ENCODE assay signal across 10 mouse cellular contexts in genomic region chr2:26589284-26589683, GRCm38 (mm10). TPM values are rescaled to one million over a fixed set of nuclear protein-coding genes. Genes with fewer than 3 reads are reported as not detected.
DNase-seq lines count a peak whose midpoint lies in the region; ATAC-seq and TF ChIP-seq lines count a peak whose summit lies in the region.
"Had no signal": no experiment of that assay in that cellular context is flagged by ENCODE, and none has a peak within 500 bp of the region (broad histone marks: within the 10 kb centered on the region; RNA-seq: fewer than 3 reads in every experiment).

No protein-coding gene starts in this region.

- H3K4me2 ChIP-seq in heart, embryonic 14.5 days (ENCODE audit: low read length) = peak overlapping the region; percentile 78
- H3K4me2 ChIP-seq in lung, embryonic 14.5 days = peak overlapping the region; percentile 80
- 0 out of 2 replicates have a peak overlapping the region, but pooled peaks have one; percentile 85 for H3K4me2 ChIP-seq in intestine, embryonic 15.5 days (replicated peaks)

- H3K27me3 ChIP-seq in heart, embryonic 14.5 days (ENCODE audit: control insufficient read depth, insufficient read depth, low read length) = no peaks in the 10 kb centered on the region
- H3K27me3 ChIP-seq in lung, embryonic 14.5 days (ENCODE audit: insufficient read depth, low read length) = no peaks in the 10 kb centered on the region
- no peaks in the 10 kb centered on the region for H3K27me3 ChIP-seq in intestine, embryonic 15.5 days (replicated peaks)
- H3K27me3 ChIP-seq in small intestine, adult 2 months (ENCODE audit: control insufficient read depth, insufficient read depth, low read length) = no peaks in the 10 kb centered on the region; the same call in 1 of the 2 replicates

- TF ChIP-seq CTCF in lung, embryonic 14.5 days (IDR thresholded peaks at IDR 0.05; ENCODE audit: low read depth) = no peak
- TF ChIP-seq CTCF in small intestine, adult 2 months (IDR thresholded peaks at IDR 0.05; ENCODE audit: extremely low read depth, insufficient read length, insufficient replicate concordance, low read depth, low read length) = no peak

- H3K4me3 ChIP-seq in heart, embryonic 14.5 days (ENCODE audit: control insufficient read depth in 1 of 2, insufficient read depth in 1 of 2, low read depth in 1 of 2, low read length in 2 of 2) = peak overlapping the region; percentile 28 to 59; a peak in 2 of 4 replicates
- peak overlapping the region; percentile 65 for H3K4me3 ChIP-seq in lung, embryonic 14.5 days (ENCODE audit: low read depth, low read length)
- peak overlapping the region; percentile 2; the same call in 1 of the 2 replicates for H3K4me3 ChIP-seq in intestine, embryonic 15.5 days (replicated peaks)
- H3K4me3 ChIP-seq in small intestine, adult 2 months (ENCODE audit: low read depth, low read length) = peak overlapping the region; percentile 30

- intact Hi-C loops in heart, postnatal 25 days (cut with DNase I) = no loop called here

- TF ChIP-seq POLR2A in small intestine, adult 2 months (IDR thresholded peaks at IDR 0.05; ENCODE audit: low read depth, low read length) = no peak

- H3K9me3 ChIP-seq in heart, embryonic 14.5 days (ENCODE audit: control insufficient read depth, low read length) = no peaks in the 10 kb centered on the region
- H3K9me3 ChIP-seq in lung, embryonic 14.5 days (ENCODE audit: low read depth, low read length) = no peaks in the 10 kb centered on the region
- H3K9me3 ChIP-seq in intestine, embryonic 15.5 days = no peaks in the 10 kb centered on the region

- peaks cover 8 to 16% of the 10 kb centered on the region in 2 experiments; a peak in 3 of 4 replicates for H3K4me1 ChIP-seq in heart, embryonic 14.5 days (ENCODE audit: control insufficient read depth in 2 of 2, insufficient read depth in 2 of 2, low read length in 2 of 2)
- H3K4me1 ChIP-seq in lung, embryonic 14.5 days (ENCODE audit: insufficient read depth) = no peaks in the 10 kb centered on the region
- peaks cover 14% of the 10 kb centered on the region; the same call in 1 of the 2 replicates for H3K4me1 ChIP-seq in intestine, embryonic 15.5 days (replicated peaks)
- peaks cover 7% of the 10 kb centered on the region for H3K4me1 ChIP-seq in small intestine, adult 2 months (ENCODE audit: control insufficient read depth, insufficient read depth, insufficient read length, low read length)

- peak overlapping the region; percentile 34 to 78; a peak in 2 of 4 replicates for H3K27ac ChIP-seq in heart, embryonic 14.5 days (replicated peaks in 1 of 2; ENCODE audit: control insufficient read depth in 1 of 2, insufficient read depth in 1 of 2, low read depth in 2 of 2, low read length in 2 of 2)
- H3K27ac ChIP-seq in lung, embryonic 14.5 days (ENCODE audit: low read depth) = peak overlapping the region; percentile 93
- H3K27ac ChIP-seq in intestine, embryonic 15.5 days = no peak overlapping the region
- H3K27ac ChIP-seq in small intestine, adult 2 months (ENCODE audit: insufficient read depth, low read depth, low read length) = no peak overlapping the region

- H3K36me3 ChIP-seq in heart, embryonic 14.5 days (ENCODE audit: control insufficient read depth, insufficient read depth, low read length) = peaks cover 38% of the 10 kb centered on the region
- peaks cover 33% of the 10 kb centered on the region for H3K36me3 ChIP-seq in lung, embryonic 14.5 days (ENCODE audit: insufficient read depth)
- H3K36me3 ChIP-seq in intestine, embryonic 15.5 days = peaks cover 9% of the 10 kb centered on the region; the same call in 1 of the 2 replicates
- H3K36me3 ChIP-seq in small intestine, adult 2 months (ENCODE audit: control insufficient read depth, insufficient read depth, low read length) = peaks cover 25% of the 10 kb centered on the region

- no peak for DNase-seq in heart, postnatal 25 days (ENCODE audit: low spot score)
- no peak for DNase-seq in lung, embryonic 14.5 days
- no peak for DNase-seq in lung, adult 18-20 months
- DNase-seq in thymus, postnatal 36 days = no peak
- DNase-seq: right cerebral cortex, adult 18-20 months had no signal

- WGBS in heart, embryonic 14.5 days = 76% methylated on average over 10 of the region's 10 CpGs
- 83% methylated on average over 10 of the region's 10 CpGs for WGBS in lung, embryonic 14.5 days
- 85% methylated on average over 10 of the region's 10 CpGs for WGBS in intestine, embryonic 15.5 days
- WGBS in small intestine, adult 2 months = 85% methylated on average over 10 of the region's 10 CpGs

- no peak for ATAC-seq in heart, embryonic 14.5 days (ENCODE audit: insufficient number of reproducible peaks, insufficient read depth, low FRiP score, low read depth)
- ATAC-seq in lung, embryonic 14.5 days (ENCODE audit: insufficient read depth) = no peak
- ATAC-seq in intestine, embryonic 15.5 days = no peak
- ATAC-seq: inflammation-experienced regulatory T-cells, adult 6 months had no signal

- H3K9ac ChIP-seq in heart, embryonic 14.5 days (ENCODE audit: low read length) = peak overlapping the region; percentile 81
- peak overlapping the region; percentile 74 for H3K9ac ChIP-seq in lung, embryonic 14.5 days
- no peak overlapping the region for H3K9ac ChIP-seq in intestine, embryonic 15.5 days

RNA-seq across cellular contexts. Expression of gene Gm20532, which starts 2.8 kb away (rescaled TPM):
- polyA plus RNA-seq in heart, embryonic 14.5 days (2014; fragmentation: Nextera tagmentation; extraction: Ambion mirVana) = not detected in 2 replicates
- total RNA-seq in heart, postnatal 25 days (2021) = not detected
- polyA plus RNA-seq in lung, embryonic 14.5 days (2014; fragmentation: Nextera tagmentation; extraction: Ambion mirVana) = not detected in 2 replicates
- polyA plus RNA-seq in intestine, embryonic 15.5 days (2015; fragmentation: Nextera tagmentation; extraction: Ambion mirVana) = not detected in 2 replicates
- polyA plus RNA-seq in small intestine, adult 2 months (2012; rRNA removed) = not detected in 2 replicates
- total RNA-seq: common myeloid progenitor, adult 5-6 weeks had no signal
- polyA plus RNA-seq: inflammation-experienced regulatory T-cells, adult 6 months had no signal

RNA-seq across cellular contexts. Expression of gene Egfl7, which starts 9.5 kb away (rescaled TPM):
- polyA plus RNA-seq in heart, embryonic 14.5 days (2014; fragmentation: Nextera tagmentation; extraction: Ambion mirVana) = 161 and 177 TPM in 2 replicates
- total RNA-seq in heart, postnatal 25 days (2021) = 100 to 1,000 TPM; 149 to 179 TPM
- polyA plus RNA-seq in lung, embryonic 14.5 days (2014; fragmentation: Nextera tagmentation; extraction: Ambion mirVana) = 269 and 311 TPM in 2 replicates
- polyA plus RNA-seq in intestine, embryonic 15.5 days (2015; fragmentation: Nextera tagmentation; extraction: Ambion mirVana) = 113 and 124 TPM in 2 replicates
- polyA plus RNA-seq in small intestine, adult 2 months (2012; rRNA removed) = 61.1 and 96.8 TPM in 2 replicates

RNA-seq across cellular contexts. Expression of gene Agpat2, which starts 14.9 kb away (rescaled TPM):
- 24.0 and 24.7 TPM in 2 replicates for polyA plus RNA-seq in heart, embryonic 14.5 days (2014; fragmentation: Nextera tagmentation; extraction: Ambion mirVana)
- 10 to 100 TPM; 49.7 to 51.6 TPM for total RNA-seq in heart, postnatal 25 days (2021)
- 30.2 and 32.9 TPM in 2 replicates for polyA plus RNA-seq in lung, embryonic 14.5 days (2014; fragmentation: Nextera tagmentation; extraction: Ambion mirVana)
- 79.9 and 90.3 TPM in 2 replicates for polyA plus RNA-seq in intestine, embryonic 15.5 days (2015; fragmentation: Nextera tagmentation; extraction: Ambion mirVana)
- 288 and 515 TPM in 2 replicates for polyA plus RNA-seq in small intestine, adult 2 months (2012; rRNA removed)

RNA-seq across cellular contexts. Expression of gene Fam69b, which starts 39.0 kb away (rescaled TPM):
- polyA plus RNA-seq in heart, embryonic 14.5 days (2014; fragmentation: Nextera tagmentation; extraction: Ambion mirVana) = 13.3 and 15.2 TPM in 2 replicates
- 10 to 100 TPM; 26.9 to 28.9 TPM for total RNA-seq in heart, postnatal 25 days (2021)
- 28.3 and 30.0 TPM in 2 replicates for polyA plus RNA-seq in lung, embryonic 14.5 days (2014; fragmentation: Nextera tagmentation; extraction: Ambion mirVana)
- polyA plus RNA-seq in intestine, embryonic 15.5 days (2015; fragmentation: Nextera tagmentation; extraction: Ambion mirVana) = 31.1 and 32.6 TPM in 2 replicates
- polyA plus RNA-seq in small intestine, adult 2 months (2012; rRNA removed) = 5.0 and 7.7 TPM in 2 replicates

Comparison
In these comparisons a context has a peak if more than half of its experiments do, and no peak if none do; other contexts are left out.
1. H3K27ac ChIP-seq: peak in heart, embryonic 14.5 days (2 of 2) and lung, embryonic 14.5 days (single experiment); none in intestine, embryonic 15.5 days (single experiment) and small intestine, adult 2 months (single experiment).
2. H3K4me3 ChIP-seq: peak in every context shown above with its lines; median percentile 65 in lung, embryonic 14.5 days; 44 in heart, embryonic 14.5 days; 30 in small intestine, adult 2 months; 2 in intestine, embryonic 15.5 days.
3. Peak in every context shown above with its lines, with median percentiles within 50 percentile points of each other: H3K4me2 ChIP-seq.